Mouse (Mus musculus): ENCODE data around the gene Unc119. TPM values are rescaled to one million over a fixed set of nuclear protein-coding genes. Genes with fewer than 3 reads are reported as not detected.

The Unc119 gene
- polyA plus RNA-seq, 1 experiment from 2014 or later = 47.5 TPM

- H3K4me1 ChIP-seq (ENCODE audit: control insufficient read depth, insufficient read depth, low read length) = no peaks in the 10 kb centered on the region
- ATAC-seq (ENCODE audit: insufficient number of reproducible peaks, insufficient read depth, low FRiP score, low read depth) = no peak
Measured at GRCm38 (mm10) chr11:78372610-78373009, 29.3 kb downstream of the Unc119 start.

GRCm38 (mm10) chr11:78374147-78374546 lies 30.9 kb downstream of the Unc119 start:
- no peaks in the 10 kb centered on the region for H3K27me3 ChIP-seq (ENCODE audit: control insufficient read depth, insufficient read depth, low read length)
- no peak overlapping the region for H3K4me2 ChIP-seq (replicated peaks; ENCODE audit: low read depth, low read length)
- no peaks in the 10 kb centered on the region for H3K9me3 ChIP-seq (ENCODE audit: control insufficient read depth, low read depth, low read length)
- WGBS = 65% methylated on average over 8 of the region's 8 CpGs
- ATAC-seq (ENCODE audit: insufficient number of reproducible peaks, insufficient read depth, low FRiP score, low read depth) = no peak
- no peak overlapping the region for H3K27ac ChIP-seq (ENCODE audit: low read length)
- no peak overlapping the region for H3K4me3 ChIP-seq (ENCODE audit: low read depth, low read length)
- H3K4me1 ChIP-seq (ENCODE audit: control insufficient read depth, insufficient read depth, low read length) = no peaks in the 10 kb centered on the region
- H3K36me3 ChIP-seq (ENCODE audit: control insufficient read depth, insufficient read depth, low read length) = no peaks in the 10 kb centered on the region
- H3K9ac ChIP-seq (replicated peaks; ENCODE audit: low read depth, low read length) = no peak overlapping the region

More at GRCm38 (mm10) chr11:78372610-78373009, 29.3 kb downstream of the Unc119 start:
- H3K9ac ChIP-seq (replicated peaks; ENCODE audit: low read depth, low read length) = no peak overlapping the region
- H3K4me2 ChIP-seq (replicated peaks; ENCODE audit: low read depth, low read length) = no peak overlapping the region
- H3K4me3 ChIP-seq (ENCODE audit: low read depth, low read length) = no peak overlapping the region
- no peak overlapping the region for H3K27ac ChIP-seq (ENCODE audit: low read length)
- H3K36me3 ChIP-seq (ENCODE audit: control insufficient read depth, insufficient read depth, low read length) = no peaks in the 10 kb centered on the region
- no peaks in the 10 kb centered on the region for H3K9me3 ChIP-seq (ENCODE audit: control insufficient read depth, low read depth, low read length)
- H3K27me3 ChIP-seq (ENCODE audit: control insufficient read depth, insufficient read depth, low read length) = no peaks in the 10 kb centered on the region
- WGBS = 36% methylated on average over 7 of the region's 7 CpGs

- no peak overlapping the region for H3K4me2 ChIP-seq (replicated peaks; ENCODE audit: low read depth, low read length)
- H3K27me3 ChIP-seq (ENCODE audit: control insufficient read depth, insufficient read depth, low read length) = no peaks in the 10 kb centered on the region
- no peak overlapping the region for H3K9ac ChIP-seq (replicated peaks; ENCODE audit: low read depth, low read length)
- 26% methylated on average over 11 of the region's 12 CpGs for WGBS
- H3K4me3 ChIP-seq (ENCODE audit: low read depth, low read length) = no peak overlapping the region
- H3K36me3 ChIP-seq (ENCODE audit: control insufficient read depth, insufficient read depth, low read length) = no peaks in the 10 kb centered on the region
- no peaks in the 10 kb centered on the region for H3K9me3 ChIP-seq (ENCODE audit: control insufficient read depth, low read depth, low read length)
- ATAC-seq (ENCODE audit: insufficient number of reproducible peaks, insufficient read depth, low FRiP score, low read depth) = peak; percentile 57
- H3K4me1 ChIP-seq (ENCODE audit: control insufficient read depth, insufficient read depth, low read length) = no peaks in the 10 kb centered on the region
- no peak overlapping the region for H3K27ac ChIP-seq (ENCODE audit: low read length)
Measured at GRCm38 (mm10) chr11:78377549-78378159, 34.4 kb downstream of the Unc119 start.

- 65% methylated on average over 4 of the region's 4 CpGs for WGBS
- ATAC-seq (ENCODE audit: insufficient number of reproducible peaks, insufficient read depth, low FRiP score, low read depth) = no peak
- H3K4me3 ChIP-seq (ENCODE audit: low read depth, low read length) = no peak overlapping the region
- no peaks in the 10 kb centered on the region for H3K9me3 ChIP-seq (ENCODE audit: control insufficient read depth, low read depth, low read length)
- H3K9ac ChIP-seq (replicated peaks; ENCODE audit: low read depth, low read length) = no peak overlapping the region
- H3K4me1 ChIP-seq (ENCODE audit: control insufficient read depth, insufficient read depth, low read length) = no peaks in the 10 kb centered on the region
- H3K27me3 ChIP-seq (ENCODE audit: control insufficient read depth, insufficient read depth, low read length) = no peaks in the 10 kb centered on the region
- no peaks in the 10 kb centered on the region for H3K36me3 ChIP-seq (ENCODE audit: control insufficient read depth, insufficient read depth, low read length)
- H3K27ac ChIP-seq (ENCODE audit: low read length) = no peak overlapping the region
- H3K4me2 ChIP-seq (replicated peaks; ENCODE audit: low read depth, low read length) = no peak overlapping the region
Measured at GRCm38 (mm10) chr11:78380351-78380750, 37.1 kb downstream of the Unc119 start.

- Histone ChIP-seq H3K27ac (ENCODE audit: low read length) (no peak overlapping the region), H3K9ac (replicated peaks; ENCODE audit: low read depth, low read length) (no peak overlapping the region), H3K4me3 (ENCODE audit: low read depth, low read length) (no peak overlapping the region), H3K36me3 (ENCODE audit: control insufficient read depth, insufficient read depth, low read length) (no peaks in the 10 kb centered on the region), H3K27me3 (ENCODE audit: control insufficient read depth, insufficient read depth, low read length) (no peaks in the 10 kb centered on the region), H3K4me1 (ENCODE audit: control insufficient read depth, insufficient read depth, low read length) (no peaks in the 10 kb centered on the region), H3K9me3 (ENCODE audit: control insufficient read depth, low read depth, low read length) (no peaks in the 10 kb centered on the region), H3K4me2 (replicated peaks; ENCODE audit: low read depth, low read length) (no peak overlapping the region)
- ATAC-seq (ENCODE audit: insufficient number of reproducible peaks, insufficient read depth, low FRiP score, low read depth) = no peak
- WGBS = 60% methylated on average over 3 of the region's 3 CpGs
Measured at GRCm38 (mm10) chr11:78380996-78381395, 37.7 kb downstream of the Unc119 start.

- Histone ChIP-seq H3K9me3 (ENCODE audit: control insufficient read depth, low read depth, low read length) (no peaks in the 10 kb centered on the region), H3K27ac (ENCODE audit: low read length) (no peak overlapping the region), H3K4me3 (ENCODE audit: low read depth, low read length) (no peak overlapping the region), H3K9ac (replicated peaks; ENCODE audit: low read depth, low read length) (no peak overlapping the region), H3K36me3 (ENCODE audit: control insufficient read depth, insufficient read depth, low read length) (no peaks in the 10 kb centered on the region), H3K27me3 (ENCODE audit: control insufficient read depth, insufficient read depth, low read length) (no peaks in the 10 kb centered on the region), H3K4me2 (replicated peaks; ENCODE audit: low read depth, low read length) (no peak overlapping the region), H3K4me1 (ENCODE audit: control insufficient read depth, insufficient read depth, low read length) (no peaks in the 10 kb centered on the region)
- ATAC-seq (ENCODE audit: insufficient number of reproducible peaks, insufficient read depth, low FRiP score, low read depth) = no peak
- WGBS = 74% methylated on average over 7 of the region's 7 CpGs
Measured at GRCm38 (mm10) chr11:78382286-78382685, 39.0 kb downstream of the Unc119 start.

- no peak overlapping the region for H3K4me2 ChIP-seq (replicated peaks; ENCODE audit: low read depth, low read length)
- no peaks in the 10 kb centered on the region for H3K27me3 ChIP-seq (ENCODE audit: control insufficient read depth, insufficient read depth, low read length)
- H3K4me3 ChIP-seq (ENCODE audit: low read depth, low read length) = no peak overlapping the region
- H3K4me1 ChIP-seq (ENCODE audit: control insufficient read depth, insufficient read depth, low read length) = no peaks in the 10 kb centered on the region
- H3K27ac ChIP-seq (ENCODE audit: low read length) = no peak overlapping the region
- no peak overlapping the region for H3K9ac ChIP-seq (replicated peaks; ENCODE audit: low read depth, low read length)
- 24% methylated on average over 5 of the region's 5 CpGs for WGBS
- H3K36me3 ChIP-seq (ENCODE audit: control insufficient read depth, insufficient read depth, low read length) = no peaks in the 10 kb centered on the region
- H3K9me3 ChIP-seq (ENCODE audit: control insufficient read depth, low read depth, low read length) = no peaks in the 10 kb centered on the region
- ATAC-seq (ENCODE audit: insufficient number of reproducible peaks, insufficient read depth, low FRiP score, low read depth) = no peak
Measured at GRCm38 (mm10) chr11:78382701-78383100, 39.4 kb downstream of the Unc119 start.

GRCm38 (mm10) chr11:78385776-78386175 lies 42.5 kb downstream of the Unc119 start:
- no peak overlapping the region for H3K9ac ChIP-seq (replicated peaks; ENCODE audit: low read depth, low read length)
- 79% methylated on average over 10 of the region's 10 CpGs for WGBS
- no peak overlapping the region for H3K4me2 ChIP-seq (replicated peaks; ENCODE audit: low read depth, low read length)
- no peak overlapping the region for H3K4me3 ChIP-seq (ENCODE audit: low read depth, low read length)
- no peaks in the 10 kb centered on the region for H3K36me3 ChIP-seq (ENCODE audit: control insufficient read depth, insufficient read depth, low read length)
- no peak for ATAC-seq (ENCODE audit: insufficient number of reproducible peaks, insufficient read depth, low FRiP score, low read depth)
- H3K4me1 ChIP-seq (ENCODE audit: control insufficient read depth, insufficient read depth, low read length) = no peaks in the 10 kb centered on the region
- no peak overlapping the region for H3K27ac ChIP-seq (ENCODE audit: low read length)
- H3K27me3 ChIP-seq (ENCODE audit: control insufficient read depth, insufficient read depth, low read length) = no peaks in the 10 kb centered on the region
- no peaks in the 10 kb centered on the region for H3K9me3 ChIP-seq (ENCODE audit: control insufficient read depth, low read depth, low read length)

- Histone ChIP-seq H3K4me2 (replicated peaks; ENCODE audit: low read depth, low read length) (no peak within 1 kb of the TSS), H3K4me3 (ENCODE audit: low read depth, low read length) (no peak within 1 kb of the TSS), H3K36me3 (ENCODE audit: control insufficient read depth, insufficient read depth, low read length) (no peaks in the 10 kb centered on the region), H3K27me3 (ENCODE audit: control insufficient read depth, insufficient read depth, low read length) (no peaks in the 10 kb centered on the region), H3K9me3 (ENCODE audit: control insufficient read depth, low read depth, low read length) (no peaks in the 10 kb centered on the region), H3K27ac (ENCODE audit: low read length) (no peak within 1 kb of the TSS), H3K4me1 (ENCODE audit: control insufficient read depth, insufficient read depth, low read length) (no peaks in the 10 kb centered on the region), H3K9ac (replicated peaks; ENCODE audit: low read depth, low read length) (no peak within 1 kb of the TSS)
- no peak for ATAC-seq (ENCODE audit: insufficient number of reproducible peaks, insufficient read depth, low FRiP score, low read depth)
- WGBS = 68% methylated on average over 14 of the region's 14 CpGs
Measured at GRCm38 (mm10) chr11:78386508-78387043, 43.3 kb downstream of the Unc119 start, which contains the start of gene Foxn1. Foxn1 (minus strand) TSS chr11:78386558.

Data from stomach, embryonic 14.5 days (tissue).